Mouse (Mus musculus) heart, postnatal 36 days (tissue): ENCODE results near the gene Nvl. TPM values are rescaled to one million over a fixed set of nuclear protein-coding genes. Genes with fewer than 3 reads are reported as not detected.

Source experiments
- DNase-seq, 2 experiments: peaks; one replicate each; pipeline ENCODE4 v3.0.0; 2021 to 2022
- intact Hi-C: fragments of 180-260 bp; cut with DNase I; formaldehyde crosslinking; loops from one replicate; pipeline ENCODE4 v1.15.1; 2025
- total RNA-seq, 2 experiments: library from RNA; stranded (reverse); gene quantifications; 2 replicates each; pipeline ENCODE4 v1.2.3; 2021

The Nvl gene
- total RNA-seq: 1 to 10 TPM; 8.2 to 8.4 TPM

DNA sequence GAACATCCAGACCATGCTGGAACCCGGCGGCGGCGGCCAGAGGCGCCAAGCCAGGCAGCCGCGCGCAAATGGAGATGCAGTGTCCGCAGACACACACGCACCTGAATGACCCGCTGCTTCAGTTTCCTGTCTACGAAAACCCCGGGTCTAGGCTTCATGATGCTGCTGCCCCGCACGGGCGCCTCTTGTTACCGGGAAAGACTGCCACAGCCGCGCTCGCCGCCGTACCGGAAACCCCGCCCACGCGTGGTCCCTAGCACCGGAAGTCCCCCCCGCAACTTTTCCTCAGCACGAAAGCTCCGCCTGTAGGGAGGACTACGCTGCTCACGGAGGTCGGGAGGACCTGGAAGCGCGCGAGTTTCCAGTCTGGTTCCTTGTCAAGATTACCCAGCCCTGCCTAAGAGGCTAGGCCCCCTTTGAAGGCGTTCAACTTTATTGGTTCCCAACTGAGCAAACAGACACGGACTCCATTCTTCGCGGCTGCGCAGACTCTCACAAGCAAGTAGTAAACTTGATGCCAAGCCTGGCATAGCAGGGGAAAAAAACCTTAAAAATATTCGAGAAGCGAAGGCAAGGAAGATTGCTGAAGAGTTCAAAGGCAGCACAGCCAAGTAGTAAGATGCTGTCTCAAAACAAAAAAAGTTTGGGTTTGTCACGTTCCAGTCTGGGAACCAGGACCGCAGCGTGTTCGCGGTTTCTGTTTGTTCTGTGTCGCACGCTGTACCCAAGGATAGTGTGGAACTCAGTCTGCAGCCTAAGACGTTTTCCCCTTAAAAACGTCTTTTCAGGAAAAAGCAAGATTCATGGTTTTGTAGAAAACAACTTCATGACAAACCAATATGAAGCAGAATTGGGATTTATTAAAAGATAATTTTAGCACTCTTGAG, at the start of gene Nvl, which contains the start of gene Cnih4:
TSS of gene Nvl (minus strand) at position 255 of the 887 bp plus-strand sequence.
TSS of gene Cnih4 (plus strand) at position 744 of the 887 bp plus-strand sequence.
- intact Hi-C loops: loop anchor here (2.0 kb wide), 1 partner anchor 89 kb away; no protein-coding TSS in a partner anchor
- DNase-seq: peak; percentile 93 to 96

DNA sequence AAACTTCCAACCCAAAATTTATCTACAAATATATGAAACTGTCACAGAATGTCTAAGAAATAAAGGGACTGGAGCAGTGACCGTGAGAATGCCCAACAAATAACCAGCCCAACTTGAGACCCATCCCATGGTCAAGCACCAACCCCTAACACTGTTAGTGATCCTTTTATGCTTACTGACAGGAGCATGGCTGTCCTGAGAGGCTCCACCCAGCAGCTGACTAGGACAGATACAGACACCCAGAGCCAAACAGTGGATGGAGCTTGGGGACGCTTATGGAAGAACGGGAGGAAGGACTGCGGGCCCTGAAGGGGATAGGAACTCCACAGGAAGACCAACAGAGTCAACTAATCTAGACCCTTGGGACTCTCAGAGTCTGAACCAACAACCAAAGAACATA, 44.9 kb upstream of the Nvl start:
- intact Hi-C loops: no loop called here
- DNase-seq: no peak

DNA sequence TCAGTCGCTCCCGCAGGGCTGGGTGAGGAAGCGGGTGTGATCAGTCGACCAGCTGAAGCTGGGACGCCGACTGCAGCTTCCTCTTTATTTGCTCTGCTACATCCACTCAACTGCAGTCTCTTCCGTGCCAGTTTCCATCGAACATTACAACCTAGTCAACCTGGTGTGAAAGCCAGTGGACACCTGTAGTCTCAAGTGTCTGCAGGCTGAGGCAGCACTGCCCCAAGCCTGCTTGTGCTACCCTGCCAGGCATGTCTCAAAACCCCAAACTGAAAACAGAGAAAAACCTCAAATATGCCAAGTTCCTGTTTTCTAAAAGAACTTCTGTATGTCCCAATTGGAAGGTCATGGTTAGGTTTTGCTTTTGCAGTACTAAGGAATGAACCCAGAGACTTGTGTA, 26.2 kb upstream of the Nvl start:
- peak in 1 of 2 experiments; percentile 18 for DNase-seq
- intact Hi-C loops: no loop called here

DNA sequence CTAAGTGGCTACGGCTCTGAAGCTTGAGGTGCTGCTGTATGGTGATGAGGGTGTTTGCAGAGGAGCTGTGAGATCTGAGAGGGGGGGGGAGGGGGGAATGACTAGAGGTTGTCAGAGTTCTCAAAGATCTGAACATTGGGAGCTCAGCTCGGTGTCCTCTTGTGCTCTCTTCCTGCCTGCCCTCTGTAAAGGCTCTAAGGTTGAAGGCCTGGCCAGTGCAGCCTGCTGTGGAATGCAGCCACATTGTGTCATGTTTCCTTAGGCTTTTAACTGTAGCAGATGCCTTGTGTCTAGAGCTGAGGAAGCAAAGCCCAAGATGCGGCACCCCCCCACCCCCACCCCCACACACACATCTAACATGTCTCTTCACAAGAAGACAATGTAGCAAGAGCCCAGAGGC, 24.4 kb upstream of the Nvl start:
- intact Hi-C loops: no loop called here
- no peak for DNase-seq

DNA sequence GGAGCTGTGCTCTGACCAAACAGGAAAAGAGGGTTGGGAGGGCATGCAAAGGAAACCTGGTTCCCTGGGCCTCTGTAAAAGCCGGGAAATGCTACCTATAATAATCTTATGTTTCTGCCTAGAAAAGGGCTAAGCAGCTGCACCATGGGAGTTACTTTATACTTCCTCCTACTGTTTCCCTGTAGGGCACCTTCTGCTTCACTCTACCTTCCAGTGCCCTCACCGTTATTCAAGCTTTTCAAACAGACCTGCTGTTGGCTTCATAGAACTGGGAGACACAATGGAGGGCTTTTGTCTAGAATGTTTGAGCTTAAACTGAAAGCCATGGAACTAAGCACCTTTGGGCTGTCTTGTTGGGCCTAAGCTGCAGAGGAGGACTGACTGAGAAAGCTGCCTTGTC, 23.8 kb upstream of the Nvl start:
- intact Hi-C loops: no loop called here
- DNase-seq: no peak

DNA sequence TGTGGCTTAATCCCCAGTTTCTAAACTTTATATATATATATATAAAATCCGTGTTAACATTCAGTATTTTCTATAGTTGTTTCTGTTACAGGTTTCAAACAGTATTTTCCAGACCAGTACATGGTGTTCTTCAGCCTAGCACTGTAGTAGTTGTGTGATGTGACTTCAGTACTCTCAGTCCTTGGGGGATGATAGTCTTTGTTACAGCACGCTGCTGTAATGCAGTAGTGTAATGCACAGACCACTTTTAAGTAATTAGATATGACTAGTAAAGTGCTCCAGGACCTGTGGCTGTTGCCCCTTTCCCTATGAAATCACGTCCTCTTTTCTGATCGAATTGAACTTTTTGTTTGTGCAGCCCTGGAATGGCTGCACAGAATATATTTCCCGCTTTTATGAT, 7.5 kb upstream of the Nvl start:
- intact Hi-C loops: loop anchor here (10.0 kb wide), 1 partner anchor 223 kb away; no protein-coding TSS in a partner anchor
- DNase-seq: no peak

DNA sequence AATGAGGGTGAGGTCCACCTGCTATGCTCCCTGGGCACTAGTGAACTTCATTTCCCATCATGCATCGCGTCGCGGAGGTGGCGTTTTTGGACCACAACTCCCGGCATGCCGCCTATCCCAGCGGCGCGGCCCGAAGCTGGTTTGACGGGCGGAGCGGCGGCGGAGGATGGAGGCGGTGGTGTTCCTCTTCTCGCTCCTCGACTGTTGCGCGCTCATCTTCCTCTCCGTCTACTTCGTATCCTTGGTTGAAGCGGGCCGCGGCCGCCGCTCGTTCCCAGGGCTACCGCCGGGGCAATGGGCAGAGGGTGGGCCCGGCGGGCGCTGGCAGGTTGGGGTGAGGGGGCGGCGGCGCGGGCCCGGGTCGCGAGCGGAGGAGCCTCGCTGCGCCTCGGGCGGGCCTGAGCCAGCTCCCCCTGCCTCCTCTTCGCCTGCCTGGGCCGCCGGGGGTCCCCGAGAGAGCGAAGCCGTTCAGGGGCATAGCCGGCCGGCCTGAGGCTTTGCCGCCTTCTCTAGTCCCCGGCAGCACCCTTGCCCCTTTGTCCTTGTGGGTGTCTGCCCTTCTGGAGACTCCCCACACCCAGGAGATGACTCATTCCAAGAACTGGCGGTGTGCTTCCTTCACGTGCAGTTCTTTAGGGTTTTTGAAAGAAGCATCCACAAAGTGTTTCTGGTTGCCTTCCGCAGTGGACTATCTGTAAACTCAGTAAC, 7.0 kb upstream of the Nvl start:
- DNase-seq: peak; percentile 87 to 89
- intact Hi-C loops: loop anchor here (10.0 kb wide), 1 partner anchor 224 kb away; no protein-coding TSS in a partner anchor

DNA sequence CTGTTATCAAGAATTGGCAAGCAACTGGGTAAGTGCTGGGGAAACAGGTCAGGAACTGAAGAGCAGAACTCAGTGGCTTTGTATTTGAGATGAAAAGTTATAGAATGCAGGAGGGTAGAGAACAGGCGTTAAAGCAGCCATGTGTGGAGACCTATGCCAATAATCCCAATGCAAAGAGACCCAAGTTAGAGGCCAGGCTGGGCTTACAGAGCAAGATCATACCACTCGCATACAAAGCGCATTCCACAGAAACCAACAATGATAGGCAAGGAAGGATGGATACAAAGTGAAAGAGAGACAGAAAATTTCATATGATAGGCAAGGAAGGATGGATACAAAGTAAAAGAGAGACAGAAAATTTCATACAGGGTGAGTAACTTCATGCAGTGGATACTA, 6.4 kb upstream of the Nvl start:
- no peak for DNase-seq
- intact Hi-C loops: loop anchor here (10.0 kb wide), 1 partner anchor 224 kb away; no protein-coding TSS in a partner anchor

DNA sequence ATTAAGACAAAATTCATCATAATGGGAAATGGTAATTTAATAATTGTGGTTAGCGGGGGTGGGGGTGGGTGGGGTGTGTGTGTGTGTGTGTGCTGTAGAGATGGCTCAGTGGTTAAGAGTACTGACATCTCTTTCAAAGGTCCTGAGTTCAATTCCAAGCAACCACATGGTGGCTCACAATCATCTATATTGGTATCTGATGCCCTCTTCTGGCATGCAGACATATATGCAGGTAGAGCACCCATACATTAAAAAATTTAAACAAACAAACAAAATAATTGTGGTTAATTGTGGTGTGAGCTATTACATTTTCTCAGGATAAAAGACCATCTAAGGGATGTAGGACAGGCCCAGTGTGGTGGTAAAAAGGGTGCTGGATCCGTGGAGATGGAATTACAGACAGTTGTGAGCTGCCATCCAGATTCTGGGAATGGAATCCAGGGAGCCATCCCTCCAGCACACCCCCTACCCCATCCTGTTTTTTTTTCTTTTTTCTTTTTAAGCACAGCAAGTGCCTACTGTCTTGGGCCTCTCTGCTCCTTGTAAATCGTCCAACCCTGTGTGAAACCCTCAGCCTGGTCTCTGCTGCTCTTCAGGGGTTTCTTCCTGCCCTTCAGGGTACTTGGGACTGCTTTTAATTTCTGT, 5.5 kb upstream of the Nvl start:
- intact Hi-C loops: loop anchor here (5.0 to 10.0 kb wide), 2 partner anchors 225 to 1567 kb away; no protein-coding TSS in a partner anchor
- no peak for DNase-seq

DNA sequence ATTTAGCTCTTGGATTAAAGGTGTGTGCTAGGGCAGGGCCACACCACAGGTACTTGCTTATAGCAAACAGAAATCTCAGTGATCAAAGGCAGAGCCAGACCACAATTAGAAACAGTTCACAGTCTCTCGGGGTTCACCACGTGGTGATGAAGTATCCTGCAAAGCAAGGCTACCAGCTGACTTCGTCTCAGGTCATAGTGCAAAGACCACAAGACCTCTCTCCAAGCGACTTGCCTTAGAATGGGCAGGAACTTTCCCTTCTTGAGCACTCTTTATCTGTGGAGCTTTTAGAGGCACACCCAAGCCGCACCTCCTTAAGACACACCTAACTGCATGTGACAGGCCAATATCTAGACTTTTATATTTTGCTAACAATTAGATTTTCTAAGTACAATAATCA, 4.5 kb upstream of the Nvl start:
- DNase-seq: no peak
- intact Hi-C loops: loop anchor here (5.0 kb wide), 1 partner anchor 1566 kb away; no protein-coding TSS in a partner anchor

DNA sequence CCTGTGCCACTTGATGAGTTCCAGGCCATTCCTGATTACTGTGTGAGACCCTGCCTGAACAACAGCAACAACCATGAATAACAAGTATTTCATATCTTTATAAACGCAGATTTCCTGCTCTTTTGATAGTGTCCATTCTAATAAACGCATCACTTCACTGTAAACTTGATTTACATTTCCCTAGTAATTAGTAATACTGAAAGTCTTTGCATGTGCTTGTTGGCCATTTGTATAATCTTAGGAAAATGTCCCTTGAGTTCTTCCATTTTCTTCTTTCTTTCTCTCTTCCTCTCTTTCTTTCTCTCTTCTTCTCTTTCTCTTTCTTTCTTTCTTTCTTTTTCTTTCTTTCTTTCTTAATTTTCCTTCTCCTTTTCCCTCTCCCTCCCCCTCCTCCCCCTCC, 2.2 kb upstream of the Nvl start:
- no peak for DNase-seq
- intact Hi-C loops: loop anchor here (5.0 kb wide), 1 partner anchor 1564 kb away; no protein-coding TSS in a partner anchor

DNA sequence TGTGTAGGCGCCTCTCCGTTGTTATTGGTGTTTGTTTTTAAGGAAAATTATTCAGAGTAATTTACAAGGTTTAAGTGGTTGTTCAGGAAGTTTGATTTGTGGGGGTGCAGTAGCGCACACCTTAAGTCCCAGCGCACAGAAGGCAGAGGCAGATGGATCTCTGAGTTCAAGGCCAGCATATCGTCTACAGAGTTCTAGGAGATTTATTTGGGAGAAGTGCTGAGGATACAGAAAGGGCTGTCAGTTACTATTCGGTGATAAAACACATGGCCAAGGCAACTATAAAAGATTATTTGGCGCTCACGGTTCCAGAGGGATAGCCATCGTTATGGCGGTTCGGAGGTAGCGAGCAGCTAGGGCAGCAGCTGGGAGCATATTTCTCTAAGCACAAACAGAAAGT, 962 bp upstream of the Nvl start:
- DNase-seq: peak in 1 of 2 experiments; percentile 5
- intact Hi-C loops: loop anchor here (2.0 to 5.0 kb wide), 2 partner anchors 88 to 1563 kb away; no protein-coding TSS in a partner anchor

DNA sequence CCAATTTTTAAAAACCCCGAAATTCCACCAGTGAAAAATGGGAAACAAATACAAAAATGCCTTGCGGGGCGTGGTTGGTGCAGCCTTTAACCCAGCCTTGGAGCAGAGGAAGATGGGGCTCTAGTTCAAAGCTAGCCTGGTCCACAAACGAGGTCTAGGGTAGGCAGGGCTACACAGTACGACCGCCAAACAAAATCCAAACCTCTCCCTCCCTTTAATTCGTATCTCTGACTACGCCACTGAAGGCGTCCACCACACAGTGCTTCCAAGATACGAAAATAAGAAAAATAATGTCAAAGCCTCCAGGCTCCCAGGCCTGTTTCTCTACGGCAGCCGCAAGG, 425 bp downstream of the Nvl start:
- intact Hi-C loops: no loop called here
- no peak for DNase-seq

DNA sequence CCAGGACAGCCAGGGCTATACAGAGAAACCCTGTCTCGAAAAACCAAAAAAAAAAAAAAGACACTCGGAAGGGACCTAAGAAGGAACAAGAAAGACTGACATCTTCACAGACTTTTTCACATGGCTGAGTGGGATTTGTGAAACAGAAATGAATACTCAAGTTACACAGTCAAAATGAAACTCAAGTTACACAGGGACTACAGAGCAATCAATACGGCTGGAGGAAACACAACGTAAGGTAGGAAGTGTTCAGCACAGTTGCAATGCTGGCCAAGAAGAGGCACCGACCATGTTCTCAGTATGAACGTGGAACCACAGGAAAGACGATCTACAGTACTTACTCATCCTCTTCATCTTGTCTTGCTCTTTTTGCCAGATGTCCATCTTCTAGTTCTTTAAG, 5.3 kb downstream of the Nvl start:
- intact Hi-C loops: no loop called here
- no peak for DNase-seq

DNA sequence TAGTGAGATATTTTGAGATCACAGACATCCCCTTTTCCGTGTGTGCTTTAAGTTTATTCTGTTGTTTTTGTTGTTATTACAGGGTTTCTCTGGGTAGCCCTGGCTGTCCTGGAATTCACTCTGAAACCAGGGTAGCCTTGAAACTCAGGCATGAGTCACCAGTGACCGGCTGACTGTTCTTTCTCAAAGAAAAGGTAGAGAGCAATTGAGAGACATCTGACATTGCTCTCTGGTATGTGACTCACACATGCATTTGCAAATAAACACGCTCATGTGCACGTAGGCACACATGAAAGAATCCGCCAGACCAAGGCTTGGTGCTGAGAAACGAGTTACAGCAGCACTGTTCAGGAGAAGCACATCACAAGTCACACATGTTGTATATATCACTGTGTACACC, 12.1 kb downstream of the Nvl start:
- intact Hi-C loops: no loop called here
- no peak for DNase-seq

DNA sequence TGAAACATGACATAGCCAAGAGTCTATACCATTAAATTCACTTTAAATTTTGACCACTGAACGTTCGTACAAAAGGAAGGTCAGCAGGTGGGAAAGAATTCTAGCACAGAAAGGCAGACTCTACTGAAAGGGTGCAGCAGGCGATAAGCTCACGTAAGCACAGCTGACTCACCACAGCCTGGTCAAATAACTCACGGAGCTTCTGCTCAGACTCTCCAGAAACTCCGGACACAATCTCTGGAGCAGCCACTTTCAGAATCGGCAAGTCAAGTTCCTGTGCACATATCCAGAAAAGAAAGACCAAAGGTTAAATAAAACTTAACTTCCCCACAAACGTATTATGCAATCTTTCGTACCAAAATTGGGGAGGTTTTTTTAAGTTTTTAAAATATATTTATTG, 17.2 kb downstream of the Nvl start:
- intact Hi-C loops: no loop called here

DNA sequence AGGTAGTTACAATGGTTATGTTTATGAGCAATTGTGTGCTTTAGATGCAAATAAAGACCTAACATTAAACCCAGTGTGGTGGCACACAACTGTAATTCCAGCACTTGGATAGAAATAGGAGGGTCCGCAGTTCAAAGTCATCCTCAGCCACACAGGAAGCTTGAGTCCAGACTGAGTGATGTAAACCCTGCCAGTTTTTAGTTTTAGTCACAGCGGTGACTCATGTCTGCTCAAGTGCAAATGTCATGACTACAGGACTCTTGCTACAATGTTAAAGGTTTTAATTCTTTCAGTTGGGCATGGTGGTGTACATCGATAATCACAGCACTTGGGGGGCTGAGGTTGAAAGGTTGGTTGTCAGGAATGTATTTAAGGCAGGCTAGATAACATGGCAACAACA, 18.1 kb downstream of the Nvl start:
- DNase-seq: no peak

More for the DNA sequence above, 17.2 kb downstream of the Nvl start:
- no peak for DNase-seq

DNA sequence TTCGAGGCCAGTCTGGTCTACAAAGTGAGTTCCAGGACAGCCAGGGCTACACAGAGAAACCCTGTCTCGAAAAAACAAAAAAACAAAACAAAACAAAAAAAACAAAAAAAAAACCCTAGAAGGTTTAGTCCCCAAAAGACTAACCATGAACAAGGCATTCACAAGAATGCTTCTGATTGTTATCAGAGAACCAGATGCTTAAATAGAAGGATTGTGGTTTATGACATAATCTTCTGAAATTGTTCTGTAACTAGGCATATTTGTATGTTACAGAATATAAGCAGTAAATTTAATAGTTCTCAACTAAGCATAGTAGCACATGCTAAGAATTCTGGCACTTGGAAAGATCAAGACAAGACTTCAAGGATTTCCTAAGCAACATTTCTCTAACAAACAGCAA, 19.9 kb downstream of the Nvl start:
- no peak for DNase-seq
- intact Hi-C loops: no loop called here

More for the DNA sequence above, 18.1 kb downstream of the Nvl start:
- intact Hi-C loops: no loop called here

DNA sequence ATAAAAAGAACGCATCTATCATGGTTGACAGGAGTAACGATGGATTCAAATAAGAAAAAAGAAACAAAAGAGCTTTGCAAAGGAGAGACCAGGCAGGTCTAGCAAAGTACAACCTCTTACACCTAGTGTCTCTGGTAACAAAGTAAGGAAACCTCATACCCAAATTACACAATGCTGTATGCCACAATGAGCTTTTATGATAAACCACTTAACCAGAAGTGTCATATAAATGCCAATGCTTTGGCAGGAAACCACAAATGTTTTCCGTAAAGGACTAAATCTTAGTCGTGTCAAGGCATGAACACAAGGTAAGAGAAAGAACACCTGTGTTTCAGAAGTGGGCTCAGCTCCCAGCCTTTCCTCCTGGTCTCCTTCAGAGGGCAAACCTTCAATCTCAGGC, 26.9 kb downstream of the Nvl start:
- no peak for DNase-seq
- intact Hi-C loops: no loop called here

DNA sequence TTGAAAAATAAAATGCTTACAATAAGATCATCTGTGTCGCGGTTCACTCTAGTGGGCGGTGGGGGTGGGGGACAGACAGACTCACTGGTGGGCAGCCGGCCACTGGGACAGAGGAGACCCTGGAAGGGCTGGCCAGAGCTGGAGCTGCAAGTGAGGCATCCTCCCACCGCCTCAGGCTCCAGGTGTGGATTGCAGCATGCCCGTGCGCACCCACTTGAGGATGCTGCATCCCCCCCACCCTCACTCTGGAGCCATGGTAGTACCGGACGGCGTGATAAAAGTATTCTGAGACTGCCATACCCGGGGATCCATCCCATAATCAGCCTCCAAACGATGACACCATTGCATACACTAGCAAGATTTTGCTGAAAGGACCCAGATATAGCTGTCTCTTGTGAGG, 54.0 kb downstream of the Nvl start:
- DNase-seq: no peak
- intact Hi-C loops: no loop called here

DNA sequence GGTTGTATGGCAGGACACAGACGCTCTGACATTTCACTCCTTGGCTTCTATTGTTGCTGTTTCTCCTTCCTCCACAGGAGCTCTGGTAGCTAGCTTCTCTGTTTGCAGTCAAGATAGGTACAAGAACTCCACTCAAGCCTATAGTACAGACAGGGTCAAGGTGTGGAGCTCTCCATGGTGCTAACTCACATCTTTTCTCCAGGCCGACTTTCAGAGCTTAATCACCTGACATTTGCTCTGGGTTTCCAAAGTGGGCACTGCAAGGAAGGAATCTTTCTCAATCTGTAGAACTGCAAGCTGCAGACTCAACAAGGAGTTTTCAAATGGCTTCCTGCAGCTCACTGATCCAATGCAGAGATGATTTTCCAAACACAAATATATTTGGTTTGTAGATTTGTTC, 60.0 kb downstream of the Nvl start:
- no peak for DNase-seq
- intact Hi-C loops: no loop called here
